Mouse (Mus musculus) gastrocnemius, adult 2 months (tissue): Measurements from ENCODE around the gene Ang5. TPM values are rescaled to one million over a fixed set of nuclear protein-coding genes. Genes with fewer than 3 reads are reported as not detected.
"Not testable (repeated sequence)": the region's sequence is repeated elsewhere in the genome, so short reads cannot be mapped to it uniquely, and the experiment has no call there.

ENCODE experiments used
- DNase-seq: peaks from one replicate; pipeline ENCODE4 v3.0.0; 2022
- H3K27ac ChIP-seq: fragments of 200-600 bp; 2 replicates; pipeline ENCODE4 v1.8.1; 2022; ENCODE audit warnings: mild to moderate bottlenecking
- H3K4me3 ChIP-seq: fragments of 200-600 bp; 2 replicates; pipeline ENCODE4 v1.8.1; 2022; ENCODE audit warnings: mild to moderate bottlenecking, moderate library complexity
- CTCF ChIP-seq: fragments of 200-600 bp; IDR thresholded peaks from 2 replicates; pipeline ENCODE4 v1.8.1; 2022; ENCODE audit warnings: antibody characterized with exemption, mild to moderate bottlenecking, moderate library complexity
- intact Hi-C: fragments of 180-260 bp; cut with DNase I; formaldehyde crosslinking; loops from one replicate; pipeline ENCODE4 v1.15.1; 2025
- total RNA-seq, 2 experiments: library from RNA; stranded (reverse); gene quantifications; 2 replicates each; pipeline ENCODE4 v1.2.3; 2021

The Ang5 gene
- total RNA-seq, 2 experiments from 2014 or later = not detected

GRCm38 (mm10) chr14:44001600-44001999 is 44.7 kb downstream of the Ang5 start:
- Histone ChIP-seq H3K4me3 (no peak overlapping the region), H3K27ac (no peak overlapping the region)
- intact Hi-C loops = no loop called here
- TF ChIP-seq CTCF = no peak
- DNase-seq = no peak

DNA sequence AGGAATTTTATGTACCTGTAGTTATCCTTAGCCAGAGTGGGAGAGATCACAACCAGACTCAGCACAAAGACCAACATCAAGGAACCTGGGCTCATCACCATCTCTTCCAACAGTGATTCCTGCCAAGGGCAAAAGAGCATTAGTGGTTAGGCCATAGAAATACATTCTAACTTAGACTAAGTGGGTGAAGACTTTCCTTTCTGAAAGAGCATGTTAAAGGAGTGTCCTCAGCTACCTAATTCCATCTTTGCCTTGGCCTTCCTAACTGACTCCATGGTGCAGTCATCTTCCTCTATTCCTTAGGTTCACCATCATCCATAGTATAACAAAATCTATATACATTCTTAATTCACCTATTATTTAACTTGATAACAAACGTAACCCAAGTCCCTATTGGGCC is 45.3 kb downstream of the Ang5 start, which contains the start of gene Ang6:
Gene Ang6, minus strand, starts transcription at position 101 of the 400 bp plus-strand sequence.
- TF ChIP-seq CTCF = no peak
- intact Hi-C loops = no loop called here
- no peak within 1 kb of the TSS for H3K4me3 ChIP-seq
- no peak within 1 kb of the TSS for H3K27ac ChIP-seq
- no peak for DNase-seq

GRCm38 (mm10) chr14:44008021-44008420 is 51.2 kb downstream of the Ang5 start:
- DNase-seq = not testable (repeated sequence)

DNA sequence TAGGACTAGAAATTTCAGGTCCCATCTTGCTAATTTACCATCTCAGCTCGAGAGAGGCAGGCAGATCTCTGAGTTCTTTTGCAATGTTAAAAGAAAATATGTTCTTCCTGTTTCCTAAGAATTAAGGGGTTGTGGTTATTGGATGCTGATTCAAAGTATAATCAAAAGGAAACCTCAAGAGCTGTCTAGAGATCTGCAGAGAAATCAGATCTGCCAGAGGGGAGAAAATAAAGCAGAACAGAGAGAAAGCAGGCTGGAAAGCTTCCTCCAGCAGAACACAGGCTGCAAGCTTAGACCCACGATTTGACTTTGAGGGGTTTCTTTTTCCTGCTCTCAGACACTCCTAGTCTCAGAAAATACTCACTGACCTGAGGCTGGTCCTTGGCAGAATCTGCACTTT is 52.8 kb downstream of the Ang5 start:
- intact Hi-C loops, DNase-seq, H3K4me3 ChIP-seq, H3K27ac ChIP-seq: not testable (repeated sequence)

More at GRCm38 (mm10) chr14:44008021-44008420, 51.2 kb downstream of the Ang5 start:
- intact Hi-C loops, H3K27ac ChIP-seq, H3K4me3 ChIP-seq: not testable (repeated sequence)

Other genes with a start within 250 kb of the Ang5 start
- gene Gm16506, start 229.6 kb upstream of the Ang5 start, total RNA-seq = not detected
- not detected for gene Gm6526, start 209.2 kb upstream of the Ang5 start, total RNA-seq
- gene Gm8180, start 172.3 kb upstream of the Ang5 start, total RNA-seq = not detected
- not detected for gene Ear1, start 81.6 kb upstream of the Ang5 start, total RNA-seq
- not detected for gene Ear10, start 33.5 kb upstream of the Ang5 start, total RNA-seq
- gene Gm8113, start 31.7 kb upstream of the Ang5 start, total RNA-seq = under 1 TPM in 1 of 2 experiments, not detected in 1; 0.18 TPM
- not detected for gene Ang6, start 45.2 kb downstream of the Ang5 start, total RNA-seq
- 1 to 10 TPM in 1 of 2 experiments, not detected in 1; 1.0 TPM for gene Ear2, start 145.6 kb downstream of the Ang5 start, total RNA-seq
- not detected for gene Gm3327, start 166.8 kb downstream of the Ang5 start, total RNA-seq
- not detected for gene Gm8212, start 240.6 kb downstream of the Ang5 start, total RNA-seq